Mouse (Mus musculus): ENCODE results near the gene Thap7. TPM values are rescaled to one million over a fixed set of nuclear protein-coding genes. Genes with fewer than 3 reads are reported as not detected.

Gene Thap7
- polyA plus RNA-seq, 1 experiment from 2014 or later = 47.6 TPM

- no peaks in the 10 kb centered on the region for H3K9me3 ChIP-seq (replicated peaks; ENCODE audit: control insufficient read depth, low read length)
- DNase-seq (ENCODE audit: low spot score) (no peak), ATAC-seq (replicated peaks; ENCODE audit: insufficient number of reproducible peaks, low FRiP score, low TSS enrichment, low read depth) (no peak)
- H3K4me1 ChIP-seq (ENCODE audit: control insufficient read depth, insufficient read depth, low read length) = no peaks in the 10 kb centered on the region
- no peak overlapping the region for H3K27ac ChIP-seq (replicated peaks; ENCODE audit: low read depth, low read length)
- 86% methylated on average over 4 of the region's 4 CpGs for WGBS
- no peak overlapping the region for H3K4me2 ChIP-seq (ENCODE audit: low read depth, low read length)
- no peaks in the 10 kb centered on the region; the same call in none of the 2 replicates for H3K36me3 ChIP-seq (replicated peaks; ENCODE audit: control insufficient read depth, insufficient read depth, low read depth, low read length)
- no peaks in the 10 kb centered on the region for H3K27me3 ChIP-seq (ENCODE audit: control insufficient read depth, insufficient read depth, low read length)
- H3K9ac ChIP-seq (replicated peaks; ENCODE audit: low read length) = no peak overlapping the region
- H3K4me3 ChIP-seq (ENCODE audit: low read depth, low read length) = no peak overlapping the region
Measured at GRCm38 (mm10) chr16:17478331-17478943, 52.5 kb downstream of the Thap7 start.

Other genes starting within 250 kb of the Thap7 start
- 0.20 TPM in 2 replicates for gene Serpind1, start 199.8 kb downstream of the Thap7 start, polyA plus RNA-seq (2014; fragmentation: Nextera tagmentation; extraction: Ambion mirVana)
- 7.0 and 7.2 TPM in 2 replicates for gene Snap29, start 125.2 kb downstream of the Thap7 start, polyA plus RNA-seq (2014; fragmentation: Nextera tagmentation; extraction: Ambion mirVana)
- 29.9 and 33.9 TPM in 2 replicates for gene Pi4ka, start 124.8 kb downstream of the Thap7 start, polyA plus RNA-seq (2014; fragmentation: Nextera tagmentation; extraction: Ambion mirVana)
- 85.1 and 90.1 TPM in 2 replicates for gene Crkl, start 79.1 kb downstream of the Thap7 start, polyA plus RNA-seq (2014; fragmentation: Nextera tagmentation; extraction: Ambion mirVana)
- 0.77 and 1.2 TPM in 2 replicates for gene Aifm3, start 41.5 kb downstream of the Thap7 start, polyA plus RNA-seq (2014; fragmentation: Nextera tagmentation; extraction: Ambion mirVana)
- 68.5 and 77.7 TPM in 2 replicates for gene Lztr1, start 22.4 kb downstream of the Thap7 start, polyA plus RNA-seq (2014; fragmentation: Nextera tagmentation; extraction: Ambion mirVana)
- gene Lrrc74b, start 30.1 kb upstream of the Thap7 start, polyA plus RNA-seq (2014; fragmentation: Nextera tagmentation; extraction: Ambion mirVana) = 0.15 TPM in 1 of 2 replicates, not detected in the other
- 0.20 and 0.31 TPM in 2 replicates for gene P2rx6, start 30.7 kb upstream of the Thap7 start, polyA plus RNA-seq (2014; fragmentation: Nextera tagmentation; extraction: Ambion mirVana)
- gene Slc7a4, start 52.1 kb upstream of the Thap7 start, polyA plus RNA-seq (2014; fragmentation: Nextera tagmentation; extraction: Ambion mirVana) = 0.59 and 2.3 TPM in 2 replicates
- 57.0 and 58.5 TPM in 2 replicates for gene Smpd4, start 88.2 kb upstream of the Thap7 start, polyA plus RNA-seq (2014; fragmentation: Nextera tagmentation; extraction: Ambion mirVana)
- gene Ccdc74a, start 115.3 kb upstream of the Thap7 start, polyA plus RNA-seq (2014; fragmentation: Nextera tagmentation; extraction: Ambion mirVana) = 5.0 and 5.6 TPM in 2 replicates
- gene Med15, start 201.8 kb upstream of the Thap7 start, polyA plus RNA-seq (2014; fragmentation: Nextera tagmentation; extraction: Ambion mirVana) = 32.8 and 33.6 TPM in 2 replicates
- gene Klhl22, start 228.5 kb upstream of the Thap7 start, polyA plus RNA-seq (2014; fragmentation: Nextera tagmentation; extraction: Ambion mirVana) = 48.0 and 58.1 TPM in 2 replicates